Mouse (Mus musculus) urinary bladder, postnatal 10 days (tissue): Measurements from ENCODE around the gene Nudt22.

Source experiments
- DNase-seq: peaks from one replicate; pipeline ENCODE4 v3.0.0; 2022; ENCODE audit warnings: low spot score

Nudt22 gene

DNA sequence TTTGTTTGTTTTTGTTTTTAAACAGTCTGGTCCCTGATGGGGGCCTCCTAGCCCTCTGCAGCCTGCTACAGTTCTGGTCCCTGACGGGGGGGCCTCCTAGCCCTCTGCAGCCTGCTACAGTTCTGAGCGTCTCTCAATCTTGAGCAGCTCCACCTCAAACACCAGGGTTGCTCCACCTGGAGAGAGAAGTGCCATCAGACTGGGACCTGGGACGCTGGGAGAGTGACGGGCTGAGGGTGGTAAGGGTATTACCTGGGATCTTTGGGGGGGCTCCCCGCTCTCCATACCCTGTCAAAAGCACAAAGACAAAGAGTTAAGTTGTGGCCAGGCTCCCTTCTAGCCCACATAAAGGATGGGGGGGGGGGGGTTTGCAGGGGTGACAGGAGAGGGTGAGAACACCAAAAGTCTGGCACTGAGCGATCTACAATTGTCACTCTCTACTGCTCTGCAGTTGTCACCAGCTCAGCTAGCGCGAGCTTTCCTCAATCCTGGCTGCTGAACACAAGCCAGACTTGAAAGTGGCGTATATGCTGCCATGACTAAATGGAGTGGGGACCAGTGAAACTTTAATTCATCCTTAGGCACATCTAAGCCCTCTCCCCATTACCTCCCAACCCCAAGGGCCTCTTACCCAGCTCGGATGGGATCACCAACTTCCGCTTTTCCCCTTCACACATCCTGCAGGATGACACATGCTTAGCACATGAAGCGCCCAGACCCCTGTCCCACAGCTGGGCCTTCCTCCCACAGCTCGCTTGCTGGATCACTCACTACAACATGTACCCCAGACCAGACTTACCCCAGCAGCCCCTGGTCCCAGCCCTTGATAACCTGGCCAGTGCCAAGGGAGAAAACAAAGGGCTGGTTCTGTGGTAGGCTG, 17.9 kb downstream of the Nudt22 start:
- DNase-seq, result no peak

GRCm38 (mm10) chr19:6975537-6976521, 20.1 kb downstream of the Nudt22 start, which contains the start of gene Plcb3:
Plcb3 (minus strand) TSS chr19:6976470.
- DNase-seq, result no peak

- no peak for DNase-seq
Observed at GRCm38 (mm10) chr19:6974211-6975205, 21.4 kb downstream of the Nudt22 start, which contains the start of gene Ppp1r14b. Ppp1r14b (plus strand) TSS chr19:6974968.

GRCm38 (mm10) chr19:6973581-6974190, 22.2 kb downstream of the Nudt22 start:
- DNase-seq, result no peak

DNA sequence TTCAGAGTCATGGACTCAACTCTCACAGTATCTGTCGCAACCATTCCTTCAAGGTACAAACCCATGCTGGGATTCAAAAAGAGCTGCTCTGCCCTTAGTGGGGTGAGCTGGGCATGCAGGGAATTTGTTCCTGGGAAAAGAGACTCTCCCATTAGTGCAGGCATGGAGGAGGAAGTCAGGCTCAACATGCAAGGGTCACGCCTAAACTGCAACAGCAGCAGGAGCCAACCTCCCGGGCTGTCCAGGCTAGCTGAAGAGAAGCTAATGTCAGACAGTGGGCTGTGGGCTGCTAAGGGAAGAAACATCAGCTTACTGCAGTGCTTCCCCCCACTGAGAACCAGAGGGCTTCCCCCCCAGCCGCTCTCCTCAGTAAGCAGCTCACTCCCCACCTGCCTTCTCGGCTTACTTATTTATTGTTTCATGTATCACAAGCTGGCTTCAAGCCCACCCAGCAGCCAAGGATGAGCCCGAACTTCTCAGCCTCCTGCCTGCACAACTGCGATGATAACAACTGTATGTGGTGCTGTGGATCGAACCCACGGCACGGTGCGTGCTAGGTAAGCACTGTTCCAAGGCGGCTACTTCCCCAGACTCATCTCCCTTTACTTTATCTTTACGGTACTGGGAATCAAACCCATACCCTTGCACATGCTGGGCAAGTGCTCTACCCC, 23.5 kb downstream of the Nudt22 start:
- no peak for DNase-seq

GRCm38 (mm10) chr19:6971644-6972043, 24.3 kb downstream of the Nudt22 start:
- no peak for DNase-seq

DNA sequence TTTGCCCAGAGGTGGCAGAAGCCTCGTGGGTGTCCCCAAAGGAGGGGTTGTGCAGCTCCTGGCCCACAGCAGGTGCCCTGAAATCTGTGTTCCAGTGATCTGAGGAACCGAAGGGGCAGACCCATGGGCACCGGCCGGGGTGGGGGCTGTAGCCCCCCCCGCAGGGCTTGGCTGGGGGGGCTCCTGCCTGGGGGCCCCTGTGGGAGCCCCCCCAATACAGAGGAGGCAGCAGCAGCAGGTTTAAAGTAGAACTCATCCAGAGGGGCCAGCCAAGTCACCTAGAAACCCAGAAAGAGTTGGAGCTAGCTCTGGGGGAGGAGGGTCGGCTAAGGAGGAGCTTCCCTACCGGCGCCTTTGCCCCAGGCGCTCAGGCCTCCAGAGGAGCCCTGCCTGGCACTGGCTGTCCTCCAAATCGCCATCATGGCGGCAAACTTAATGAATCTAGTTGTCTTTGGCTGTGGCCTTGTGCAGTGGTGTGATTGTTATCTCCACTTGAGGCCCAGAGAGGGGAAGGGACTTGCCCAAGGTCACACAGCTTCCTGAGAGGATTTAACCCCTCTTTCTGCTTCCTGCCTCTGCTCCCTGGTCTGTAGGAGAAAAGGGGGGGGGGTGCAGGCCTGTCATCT, 25.3 kb downstream of the Nudt22 start:
- no peak for DNase-seq

GRCm38 (mm10) chr19:6969665-6970381, 26.1 kb downstream of the Nudt22 start:
- no peak for DNase-seq

DNA sequence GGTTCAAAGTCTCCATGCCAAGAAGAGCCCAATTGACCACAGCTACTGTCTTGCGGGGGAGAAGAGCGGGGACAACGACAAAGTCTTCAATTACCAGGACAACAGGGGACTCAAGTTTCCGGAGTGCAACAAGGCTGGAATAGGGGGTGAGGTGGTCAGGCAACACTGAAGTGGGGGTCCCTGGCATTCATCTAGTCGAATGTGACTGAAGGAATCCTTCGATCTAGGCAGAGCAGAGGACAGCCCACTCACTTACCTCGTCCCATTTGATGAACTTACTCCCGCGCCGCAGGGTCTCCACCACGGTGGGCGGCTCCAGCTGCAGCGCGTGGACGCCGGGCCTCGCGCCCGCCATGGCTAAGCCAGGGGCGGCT, 26.6 kb downstream of the Nudt22 start:
- DNase-seq, result no peak

- DNase-seq, result no peak
Observed at GRCm38 (mm10) chr19:6968491-6969271, 27.2 kb downstream of the Nudt22 start.

DNA sequence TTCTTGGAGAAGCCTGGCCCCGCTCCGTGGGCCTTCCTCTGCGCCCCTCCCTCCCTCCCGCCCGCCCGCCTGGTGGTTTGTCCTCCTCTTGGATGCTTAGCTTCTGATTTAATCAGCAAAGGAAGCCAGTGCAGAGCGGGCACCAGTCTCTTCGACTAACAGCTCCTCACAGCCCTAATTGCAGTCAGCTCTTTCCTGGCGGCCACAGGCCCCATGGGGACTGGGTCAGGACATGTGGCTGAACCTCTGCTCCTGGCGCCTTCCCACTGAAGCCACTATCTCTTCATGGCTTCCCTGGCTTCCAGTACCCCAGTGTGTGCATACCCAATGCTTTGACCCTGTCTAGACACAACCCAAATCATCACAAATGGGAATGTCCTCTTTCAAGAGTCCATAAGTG, 39.5 kb downstream of the Nudt22 start:
- no peak for DNase-seq

GRCm38 (mm10) chr19:6955424-6955823, 40.5 kb downstream of the Nudt22 start:
- no peak for DNase-seq

DNA sequence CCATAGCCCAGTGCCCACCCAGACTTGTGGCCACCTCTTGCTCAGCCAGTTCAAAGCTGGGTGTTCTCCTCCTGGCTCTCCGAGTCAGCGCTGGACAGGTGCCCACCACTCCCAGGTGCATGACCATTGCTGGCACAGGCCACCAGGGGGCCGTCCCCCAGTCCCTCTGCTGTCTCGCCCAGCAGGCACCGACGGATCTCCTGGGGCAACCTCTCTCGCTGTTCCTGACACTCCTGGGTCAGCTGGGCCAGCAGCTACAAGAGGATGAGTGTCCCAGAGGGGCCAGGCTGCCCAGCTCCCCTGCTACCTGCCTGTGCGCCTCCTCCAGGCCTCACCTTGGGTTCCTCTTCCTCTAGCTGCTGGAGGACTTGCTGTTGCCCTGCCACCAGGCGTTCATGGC, 41.9 kb downstream of the Nudt22 start:
- DNase-seq, result no peak

DNA sequence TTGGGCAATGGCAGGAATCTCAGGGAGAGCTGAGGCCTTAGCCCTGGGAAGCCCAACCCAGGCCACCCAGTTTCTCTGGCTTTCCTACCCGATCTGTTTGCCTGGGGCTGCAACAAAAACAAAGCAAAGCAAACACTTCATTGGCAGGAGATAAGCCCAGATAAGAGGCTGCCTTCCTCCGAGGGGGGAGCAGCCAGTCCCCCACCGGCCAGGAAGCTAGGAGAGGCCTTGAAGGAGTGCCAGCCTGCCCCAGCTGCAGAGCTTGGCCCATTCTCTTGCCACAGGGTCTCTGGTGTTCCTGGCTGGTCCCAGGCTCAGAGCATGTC, 43.2 kb downstream of the Nudt22 start:
- DNase-seq, result no peak

- DNase-seq, result peak; percentile 57
Observed at GRCm38 (mm10) chr19:6951994-6952711, 43.8 kb downstream of the Nudt22 start.

- peak; percentile 70 for DNase-seq
Observed at GRCm38 (mm10) chr19:6951381-6951968, 44.4 kb downstream of the Nudt22 start.

DNA sequence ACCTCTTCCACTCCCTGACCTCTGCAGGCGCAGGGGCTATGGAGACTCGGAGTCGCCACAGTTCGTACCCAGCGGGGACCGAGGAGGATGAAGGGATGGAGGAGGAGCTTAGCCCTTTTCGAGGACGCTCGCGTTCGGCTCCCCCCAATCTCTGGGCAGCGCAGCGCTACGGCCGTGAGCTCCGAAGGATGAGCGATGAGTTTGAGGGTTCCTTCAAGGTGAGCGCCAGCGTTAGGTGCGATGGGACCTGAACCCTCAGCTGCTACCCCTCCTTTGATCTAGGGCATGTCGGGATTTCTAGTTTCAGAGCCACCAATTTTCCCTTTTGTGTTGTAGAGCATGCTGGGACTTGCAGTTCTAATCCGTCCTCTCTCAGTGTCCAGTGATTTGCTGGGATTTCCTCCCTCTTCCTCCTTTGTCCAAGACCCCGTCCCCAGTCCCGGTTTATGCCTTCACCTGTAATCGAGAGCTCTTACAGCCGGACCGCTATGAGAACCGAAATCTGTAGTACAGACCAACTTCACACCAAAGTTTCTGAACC, 45.2 kb downstream of the Nudt22 start:
- DNase-seq, result no peak
